Mouse (Mus musculus) liver, embryonic 14.5 days (tissue): ENCODE data around the gene Stxbp1.
A peak's percentile ranks its signal among the peaks of the same experiment; 100 is the strongest.

Source experiments
- CTCF ChIP-seq: IDR thresholded peaks from 2 replicates; pipeline ENCODE4 v1.5.1; 2016; ENCODE audit warnings: antibody characterized with exemption, low read depth, control low read depth
- EP300 ChIP-seq: IDR thresholded peaks from 2 replicates; pipeline ENCODE4 v1.6.1; 2016; ENCODE audit warnings: antibody characterized with exemption, low read depth

DNA sequence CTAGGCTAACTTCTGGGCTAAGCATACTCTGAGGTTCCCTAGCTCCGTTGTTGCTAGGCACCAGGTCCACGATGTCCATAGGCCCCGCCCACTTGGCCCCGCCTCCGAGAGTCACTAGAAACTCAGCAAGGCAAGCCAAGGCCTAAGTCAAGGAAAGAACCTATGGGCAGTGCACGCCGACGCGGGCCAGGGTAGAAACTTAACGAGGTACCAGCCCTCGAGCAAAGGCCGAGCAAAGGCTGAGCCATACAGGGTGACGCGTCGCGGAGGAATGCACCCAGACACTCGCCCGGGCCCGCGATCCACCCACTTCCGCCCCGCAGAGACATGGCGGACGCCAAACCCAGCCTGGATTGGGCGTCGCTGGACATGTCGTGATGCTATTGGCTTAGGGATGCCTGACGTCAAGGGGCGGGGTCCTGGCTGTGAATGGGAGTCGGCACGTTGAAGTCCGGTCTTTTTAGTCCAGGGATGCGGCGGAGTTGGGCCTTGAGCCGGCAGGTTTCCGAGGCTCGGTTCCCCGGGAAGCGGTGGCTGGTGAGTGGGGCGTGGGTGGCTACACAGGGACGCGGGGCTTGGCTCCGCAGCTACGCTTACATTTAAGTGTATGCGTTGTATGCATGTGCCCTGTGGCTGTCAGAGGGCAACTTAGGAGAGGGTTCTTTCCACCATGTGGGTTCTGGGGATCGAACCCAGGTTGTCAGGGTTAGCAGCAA is 71.5 kb downstream of the Stxbp1 start, which contains the start of the genes Ttc16 and Ptrh1:
- TF ChIP-seq EP300 (no peak), CTCF (0 out of 2 replicates have a peak, but pooled peaks have one; percentile 4)
